ENCODE assay signal across 8 mouse cellular contexts in genomic region chr1:180330145-180330706, GRCm38 (mm10). TPM values are rescaled to one million over a fixed set of nuclear protein-coding genes. Genes with fewer than 3 reads are reported as not detected.
DNase-seq lines count a peak whose midpoint lies in the region; ATAC-seq and TF ChIP-seq lines count a peak whose summit lies in the region.

Gene Itpkb, plus strand, starts transcription at chr1:180330485.

- TF ChIP-seq CTCF in embryonic fibroblast, embryonic 13.5 days (IDR thresholded peaks at IDR 0.05; ENCODE audit: borderline replicate concordance, insufficient read depth, low read length), result no peak
- TF ChIP-seq CTCF in lung, adult 2 months (IDR thresholded peaks at IDR 0.05; ENCODE audit: insufficient read depth, low read length), result no peak

- no peaks in the 10 kb centered on the region for H3K36me3 ChIP-seq in heart, embryonic 16.5 days (ENCODE audit: control insufficient read depth, insufficient read depth)

- peak within 1 kb of the TSS; percentile 60 for H3K4me3 ChIP-seq in embryonic fibroblast, embryonic 13.5 days (ENCODE audit: insufficient read depth, low read length)
- H3K4me3 ChIP-seq in heart, embryonic 16.5 days (ENCODE audit: low read length), result peak within 1 kb of the TSS; percentile 68
- H3K4me3 ChIP-seq in lung, adult 2 months (replicated peaks; ENCODE audit: extremely low read depth, low read depth, low read length), result peak within 1 kb of the TSS; percentile 99

- peaks cover 3% of the 10 kb centered on the region; the same call in 1 of the 2 replicates for H3K27me3 ChIP-seq in heart, embryonic 16.5 days (ENCODE audit: control insufficient read depth, insufficient read depth, low read length)

- ATAC-seq in heart, embryonic 16.5 days (replicated peaks; ENCODE audit: extremely low read depth, insufficient read depth, low FRiP score), result peak; percentile 76
- ATAC-seq in neutrophil, adult 5-6 weeks (ENCODE audit: extremely low read depth, insufficient number of reproducible peaks, low FRiP score, poor library complexity, severe bottlenecking), result peak; percentile 80

- peak within 1 kb of the TSS; percentile 76 for H3K4me2 ChIP-seq in heart, embryonic 16.5 days (ENCODE audit: low read depth, low read length)

- H3K9ac ChIP-seq in heart, embryonic 16.5 days (ENCODE audit: low read length), result peak within 1 kb of the TSS; percentile 79

- no peaks in the 10 kb centered on the region for H3K9me3 ChIP-seq in heart, embryonic 16.5 days (replicated peaks; ENCODE audit: control insufficient read depth, low read length)

- peak; percentile 83 to 84 for DNase-seq in B cell, adult 2 months
- peak; percentile 90 for DNase-seq in T-cell, adult 2 months (ENCODE audit: low spot score)
- DNase-seq in kidney, postnatal 36 days, result peak; percentile 75 to 79
- DNase-seq in lung, adult 2 months, result peak; percentile 80
- DNase-seq in thymus, postnatal 4 days, result peak; percentile 89

- peak; percentile 94 for TF ChIP-seq POLR2A in embryonic fibroblast, embryonic 13.5 days (IDR thresholded peaks at IDR 0.05; ENCODE audit: low read depth, low read length)
- TF ChIP-seq POLR2A in lung, adult 2 months (IDR thresholded peaks at IDR 0.05; ENCODE audit: borderline replicate concordance, extremely low read depth, low read depth, low read length), result peak; percentile 98

- H3K27ac ChIP-seq in embryonic fibroblast, embryonic 13.5 days (ENCODE audit: insufficient read depth, low read length), result peak within 1 kb of the TSS; percentile 47
- H3K27ac ChIP-seq in heart, embryonic 16.5 days (ENCODE audit: low read length), result peak within 1 kb of the TSS; percentile 91

- WGBS in heart, embryonic 16.5 days, result 3% methylated on average over 19 of the region's 19 CpGs
- under 1% methylated on average over 19 of the region's 19 CpGs for WGBS in lung, adult 2 months

- no peaks in the 10 kb centered on the region for H3K4me1 ChIP-seq in embryonic fibroblast, embryonic 13.5 days (ENCODE audit: control insufficient read depth, insufficient read depth, low read length)
- H3K4me1 ChIP-seq in heart, embryonic 16.5 days (ENCODE audit: control insufficient read depth, insufficient read depth, low read length), result peaks cover 41% of the 10 kb centered on the region
- peaks cover 23% of the 10 kb centered on the region for H3K4me1 ChIP-seq in lung, adult 2 months (ENCODE audit: control insufficient read depth, insufficient read depth, low read length)

RNA-seq across cellular contexts. Expression of gene Itpkb, which starts in this region (rescaled TPM):
- 9.7 and 12.5 TPM in 2 replicates for polyA plus RNA-seq in embryonic fibroblast, embryonic 13.5 days (2011; ENCODE audit: insufficient read length, low read depth, missing spikeins)
- polyA plus RNA-seq in heart, embryonic 16.5 days (2015; fragmentation: Nextera tagmentation; extraction: Ambion mirVana), result 7.3 and 8.7 TPM in 2 replicates
- 51.3 and 55.6 TPM in 2 replicates for polyA plus RNA-seq in lung, adult 2 months (2012; rRNA removed)
- total RNA-seq in neutrophil, adult 5-6 weeks (2017), result 64.6 and 68.5 TPM in 2 replicates

Comparison
In these comparisons a context has a peak if more than half of its experiments do, and no peak if none do; other contexts are left out.
1. Peak in every context shown above with its lines: DNase-seq, ATAC-seq, H3K4me3 ChIP-seq and H3K27ac ChIP-seq.